Mouse (Mus musculus) forebrain, embryonic 16.5 days (tissue): ENCODE measurements around the gene Kcnip4. TPM values are rescaled to one million over a fixed set of nuclear protein-coding genes. Genes with fewer than 3 reads are reported as not detected.

ENCODE experiments used
- ATAC-seq: fragments of 200-750 bp; cut with Nextera tagmentation; 2 replicates; pipeline ENCODE4 v1.8.0; 2017; ENCODE audit warnings: mild to moderate bottlenecking, moderate library complexity
- H3K27ac ChIP-seq: fragments of 300-500 bp; sonication (generic); 2 replicates; pipeline ENCODE4 v1.5.1; 2014; ENCODE audit warnings: low read length, control low read depth
- H3K27me3 ChIP-seq: fragments of 300-500 bp; sonication (generic); replicated peaks from 2 replicates; pipeline ENCODE4 v1.6.1; 2014; ENCODE audit warnings: low read length; ENCODE audit not compliant: control insufficient read depth, insufficient read depth
- H3K36me3 ChIP-seq: fragments of 300-500 bp; sonication (generic); 2 replicates; pipeline ENCODE4 v1.6.1; 2014; ENCODE audit not compliant: control insufficient read depth, insufficient read depth
- H3K4me1 ChIP-seq: fragments of 300-500 bp; sonication (generic); replicated peaks from 2 replicates; pipeline ENCODE4 v1.6.1; 2014; ENCODE audit warnings: low read length; ENCODE audit not compliant: control insufficient read depth, insufficient read depth
- H3K4me2 ChIP-seq: fragments of 300-500 bp; sonication (generic); 2 replicates; pipeline ENCODE4 v1.6.1; 2014; ENCODE audit warnings: mild to moderate bottlenecking, low read length, control low read depth
- H3K4me3 ChIP-seq: fragments of 300-500 bp; sonication (generic); replicated peaks from 2 replicates; pipeline ENCODE4 v1.5.1; 2014; ENCODE audit warnings: mild to moderate bottlenecking, low read length, control low read depth
- H3K9ac ChIP-seq: fragments of 300-500 bp; sonication (generic); replicated peaks from 2 replicates; pipeline ENCODE4 v1.6.1; 2014; ENCODE audit warnings: low read depth, low read length, control low read depth
- H3K9me3 ChIP-seq: fragments of 300-500 bp; sonication (generic); 2 replicates; pipeline ENCODE4 v1.6.1; 2016; ENCODE audit warnings: low read length; ENCODE audit not compliant: control insufficient read depth
- WGBS: fragments of 180-500 bp; shearing (Covaris S2); extraction: QIAGEN DNeasy Blood & Tissue Kit; methylation state at CpG from one replicate; pipeline ENCODE4 v1.1.7; 2014; 5-methylcytosine and 5-hydroxymethylcytosine counted together
- polyA plus RNA-seq: library from polyadenylated mRNA; unstranded; fragments of >200 nt; fragmentation: Nextera tagmentation; extraction: Ambion mirVana; gene quantifications from 2 replicates; pipeline ENCODE4 v1.2.1, GENCODE M21; 2015

The Kcnip4 gene
- polyA plus RNA-seq, 1 experiment from 2014 or later, result 8.8 TPM

DNA sequence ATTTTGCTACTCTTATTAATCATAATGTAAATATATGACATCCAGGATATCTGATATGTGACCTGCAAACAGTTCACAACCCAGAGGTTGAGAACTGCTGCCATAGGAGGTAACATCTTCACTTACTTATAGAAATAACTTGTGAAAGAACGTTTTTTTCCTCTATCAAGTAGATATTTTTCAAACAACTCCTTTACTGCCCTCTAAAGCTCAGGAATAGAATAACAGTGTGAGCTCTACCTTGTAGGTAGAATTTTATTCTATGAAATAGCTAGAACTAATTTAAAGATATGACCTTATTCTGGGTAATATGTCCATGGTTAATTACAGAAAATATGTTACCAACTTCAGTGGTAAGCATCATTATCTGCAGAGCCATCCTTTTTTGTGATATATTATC lies 459.1 kb downstream of the Kcnip4 start:
- Histone ChIP-seq H3K4me1 (no peaks in the 10 kb centered on the region), H3K36me3 (no peaks in the 10 kb centered on the region), H3K4me2 (no peak overlapping the region), H3K27ac (no peak overlapping the region), H3K27me3 (no peaks in the 10 kb centered on the region), H3K9ac (no peak overlapping the region), H3K4me3 (no peak overlapping the region), H3K9me3 (no peaks in the 10 kb centered on the region)
- WGBS, result 23% methylated on average over 1 of the region's 1 CpGs
- ATAC-seq, result no peak

DNA sequence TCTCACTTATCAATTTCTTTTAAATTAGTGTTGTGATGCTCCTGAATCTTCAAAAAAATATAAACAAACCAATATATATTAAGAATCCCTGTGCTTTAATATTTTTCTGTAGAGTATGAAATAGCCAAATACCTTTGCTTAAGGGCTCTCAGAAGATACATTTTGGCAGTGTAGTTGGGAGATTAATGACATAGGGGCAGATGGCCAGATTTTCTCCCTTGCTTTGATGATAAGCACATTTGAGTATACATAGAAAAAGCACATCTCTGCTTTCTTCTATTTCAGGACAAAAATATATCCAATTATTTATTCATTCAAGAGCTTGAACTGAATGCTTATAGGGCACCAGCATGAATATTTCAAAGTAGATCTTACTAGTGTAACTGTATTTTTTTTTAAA lies 465.8 kb downstream of the Kcnip4 start:
- H3K4me2 ChIP-seq, result no peak overlapping the region
- no peak overlapping the region for H3K9ac ChIP-seq
- no peak for ATAC-seq
- no peak overlapping the region for H3K27ac ChIP-seq
- H3K36me3 ChIP-seq, result no peaks in the 10 kb centered on the region
- H3K9me3 ChIP-seq, result no peaks in the 10 kb centered on the region
- no peak overlapping the region for H3K4me3 ChIP-seq
- H3K27me3 ChIP-seq, result no peaks in the 10 kb centered on the region
- no peaks in the 10 kb centered on the region for H3K4me1 ChIP-seq

DNA sequence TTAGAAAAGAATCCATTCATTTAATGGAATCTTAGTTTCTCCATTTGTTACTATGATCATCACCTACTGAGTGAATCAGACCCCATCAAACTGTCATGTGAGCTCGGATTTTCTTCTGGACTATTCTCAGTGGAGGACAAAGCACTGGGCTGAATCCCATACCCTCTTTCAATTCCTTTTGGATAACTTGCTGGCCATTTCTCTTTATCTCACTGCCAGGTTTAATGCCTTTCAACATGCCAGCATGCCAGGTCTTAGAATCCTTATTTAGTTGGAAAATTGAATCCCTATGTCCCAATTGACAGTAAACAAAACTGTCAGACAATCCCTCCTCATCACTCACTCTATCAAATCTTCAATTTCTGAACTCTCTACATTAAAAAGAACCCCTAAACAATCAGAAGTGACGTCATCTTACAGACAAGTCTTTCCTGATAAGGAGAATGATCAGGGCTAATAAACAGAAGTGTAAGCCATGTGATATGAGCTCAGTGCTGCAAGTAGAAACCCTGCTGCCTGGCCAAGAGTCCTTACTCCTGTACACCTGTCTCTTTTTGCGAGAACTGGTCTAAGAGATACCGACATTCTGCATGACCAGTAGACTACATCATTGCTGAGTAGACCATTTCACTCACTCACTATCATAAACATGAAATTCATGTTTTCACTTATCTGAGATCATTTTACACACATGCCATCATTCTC lies 466.9 kb downstream of the Kcnip4 start:
- ATAC-seq, result no peak
- Histone ChIP-seq H3K4me1 (no peaks in the 10 kb centered on the region), H3K27ac (no peak overlapping the region), H3K9me3 (no peaks in the 10 kb centered on the region), H3K4me3 (no peak overlapping the region), H3K27me3 (no peaks in the 10 kb centered on the region), H3K36me3 (no peaks in the 10 kb centered on the region), H3K9ac (no peak overlapping the region), H3K4me2 (no peak overlapping the region)
- WGBS, result 79% methylated on average over 4 of the region's 4 CpGs

DNA sequence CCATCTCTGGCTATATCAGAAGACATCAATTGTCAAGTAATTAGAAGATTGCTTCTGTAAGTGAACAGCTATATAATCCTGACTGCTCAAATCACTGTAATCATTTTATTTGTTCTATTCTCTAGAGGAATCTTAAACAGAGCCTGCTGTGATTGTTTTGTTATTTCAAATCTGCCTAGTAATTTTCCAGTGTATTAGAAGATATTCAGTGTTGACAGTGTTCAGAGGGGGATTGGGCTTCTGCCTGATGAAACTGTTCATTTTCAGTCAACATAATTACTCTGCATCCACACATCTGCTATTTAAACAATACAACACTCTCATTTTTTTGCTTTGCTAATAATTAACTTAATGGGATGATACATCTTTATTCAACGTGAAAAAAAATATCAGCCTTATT lies 476.7 kb downstream of the Kcnip4 start:
- H3K4me1 ChIP-seq, result no peaks in the 10 kb centered on the region
- no peaks in the 10 kb centered on the region for H3K36me3 ChIP-seq
- no peaks in the 10 kb centered on the region for H3K9me3 ChIP-seq
- no peak overlapping the region for H3K27ac ChIP-seq
- no peak overlapping the region for H3K4me2 ChIP-seq
- peak; percentile 90 for ATAC-seq
- H3K9ac ChIP-seq, result no peak overlapping the region
- H3K27me3 ChIP-seq, result no peaks in the 10 kb centered on the region
- WGBS, result 65% methylated on average over 1 of the region's 1 CpGs
- H3K4me3 ChIP-seq, result no peak overlapping the region

DNA sequence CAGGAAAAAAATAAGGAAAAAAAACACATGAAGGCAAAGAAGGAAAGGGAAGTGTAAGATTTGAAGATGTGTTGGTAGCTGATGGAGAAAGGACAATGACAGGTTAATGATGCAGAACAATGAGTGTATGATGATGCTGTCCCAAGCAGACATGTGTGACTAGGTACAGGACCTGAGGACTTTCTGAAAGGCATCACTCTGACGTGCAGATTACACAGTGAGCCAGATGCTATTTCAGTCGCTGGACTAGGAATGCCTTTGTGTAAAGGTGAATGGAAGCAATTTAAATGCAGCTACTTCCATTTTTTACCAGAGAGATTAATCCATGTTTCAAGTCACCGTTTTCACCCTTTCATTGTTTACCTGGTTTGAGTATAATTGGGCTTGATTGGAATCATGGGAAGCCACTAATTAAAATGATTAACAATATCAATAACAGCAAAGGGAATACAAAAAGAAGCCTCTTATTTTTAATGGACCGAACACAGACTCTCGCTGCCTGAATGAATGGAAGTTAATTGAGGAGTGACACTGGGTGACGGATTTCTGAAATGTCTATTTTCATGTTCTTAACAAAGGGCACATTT lies 483.4 kb downstream of the Kcnip4 start:
- no peaks in the 10 kb centered on the region; the same call in 1 of the 2 replicates for H3K4me1 ChIP-seq
- WGBS, result 6% methylated on average over 6 of the region's 6 CpGs
- H3K4me3 ChIP-seq, result no peak overlapping the region
- no peaks in the 10 kb centered on the region for H3K27me3 ChIP-seq
- no peak overlapping the region for H3K27ac ChIP-seq
- H3K4me2 ChIP-seq, result no peak overlapping the region
- ATAC-seq, result 0 out of 2 replicates have a peak, but pooled peaks have one; percentile 33
- no peak overlapping the region for H3K9ac ChIP-seq
- H3K36me3 ChIP-seq, result no peaks in the 10 kb centered on the region
- no peaks in the 10 kb centered on the region for H3K9me3 ChIP-seq

DNA sequence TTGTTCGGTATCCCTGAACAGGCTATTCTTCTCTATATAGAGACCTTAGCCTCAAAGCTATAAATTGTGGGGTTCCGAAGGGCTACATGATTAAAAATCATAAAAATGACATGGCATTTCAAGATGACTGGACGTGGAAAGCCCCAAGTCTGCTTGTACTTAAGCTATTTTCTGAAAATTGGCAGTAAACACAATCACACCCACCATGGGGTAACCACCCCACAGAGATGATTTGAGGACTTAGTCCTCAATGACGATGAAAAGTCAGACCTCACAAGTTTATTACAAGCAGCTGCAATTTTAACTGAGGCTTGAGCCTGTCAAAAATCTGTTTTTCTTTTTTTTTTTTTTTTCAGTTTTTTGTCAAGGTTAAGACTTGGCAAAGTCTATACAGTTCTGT lies 527.3 kb downstream of the Kcnip4 start:
- no peak overlapping the region for H3K4me2 ChIP-seq
- 67% methylated on average over 4 of the region's 4 CpGs for WGBS
- H3K4me3 ChIP-seq, result no peak overlapping the region
- no peaks in the 10 kb centered on the region for H3K36me3 ChIP-seq
- no peaks in the 10 kb centered on the region for H3K27me3 ChIP-seq
- no peak overlapping the region for H3K27ac ChIP-seq
- no peaks in the 10 kb centered on the region for H3K4me1 ChIP-seq
- H3K9ac ChIP-seq, result no peak overlapping the region
- H3K9me3 ChIP-seq, result no peaks in the 10 kb centered on the region
- ATAC-seq, result no peak

DNA sequence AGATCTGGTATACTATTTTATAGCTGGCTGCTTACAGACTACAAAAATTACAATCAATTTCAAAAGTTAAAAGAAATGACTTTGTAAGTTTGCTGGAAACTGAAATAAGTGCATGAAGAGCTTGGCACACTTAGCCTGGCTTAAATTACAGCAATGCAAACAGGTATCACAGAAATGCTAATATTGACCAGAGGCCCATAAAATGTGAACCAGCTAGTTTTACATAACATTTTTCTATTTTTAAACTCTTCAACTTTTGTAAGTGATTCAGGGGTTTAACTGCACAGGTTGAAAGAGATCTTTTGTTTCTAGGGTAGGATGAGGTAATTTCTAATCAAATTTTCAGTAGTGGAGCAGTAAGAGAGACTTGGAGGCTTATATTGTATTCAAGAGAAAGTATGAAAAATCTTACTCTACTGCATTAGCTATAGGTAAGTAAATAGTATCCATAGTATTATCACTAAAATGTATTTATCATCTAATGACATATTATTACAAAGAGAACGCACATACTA lies 535.5 kb downstream of the Kcnip4 start:
- WGBS, result 91% methylated on average over 1 of the region's 1 CpGs
- H3K27me3 ChIP-seq, result no peaks in the 10 kb centered on the region
- no peaks in the 10 kb centered on the region for H3K4me1 ChIP-seq
- no peak overlapping the region for H3K4me2 ChIP-seq
- no peaks in the 10 kb centered on the region for H3K36me3 ChIP-seq
- no peak overlapping the region for H3K9ac ChIP-seq
- no peak overlapping the region for H3K4me3 ChIP-seq
- H3K9me3 ChIP-seq, result no peaks in the 10 kb centered on the region
- no peak for ATAC-seq
- no peak overlapping the region for H3K27ac ChIP-seq

DNA sequence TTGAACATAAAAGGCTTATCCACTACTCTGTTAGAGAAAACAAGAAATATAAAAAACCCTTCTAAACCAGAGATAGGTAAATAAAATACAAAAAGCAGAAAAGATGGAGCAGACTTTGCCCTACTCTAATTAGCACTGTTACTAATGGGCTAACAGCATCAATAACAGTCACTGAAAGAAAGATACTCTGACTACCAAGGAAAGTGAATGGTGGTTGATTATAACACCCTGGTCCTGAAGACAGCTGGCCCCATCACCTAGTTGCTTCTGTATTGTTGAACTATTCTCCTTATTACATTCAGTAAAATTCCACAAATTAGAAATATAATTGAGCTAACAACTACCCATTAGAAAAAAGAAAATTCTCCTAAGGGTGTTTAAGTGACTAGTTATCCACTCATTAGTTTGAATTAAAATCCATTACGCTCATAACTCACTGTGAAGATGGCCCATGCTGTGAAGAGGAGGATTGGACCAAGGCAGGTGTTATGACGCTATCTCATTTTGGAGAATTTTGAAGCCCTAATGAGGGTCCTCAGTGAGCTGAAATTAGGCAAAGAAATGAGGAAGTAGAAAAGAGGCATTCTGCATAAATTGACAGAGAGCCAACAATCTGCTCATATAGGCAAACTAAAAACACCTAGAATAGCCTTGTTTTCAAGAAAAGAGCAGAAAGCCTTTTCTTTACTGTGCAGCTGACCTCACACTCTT lies 582.2 kb downstream of the Kcnip4 start:
- H3K27me3 ChIP-seq, result no peaks in the 10 kb centered on the region
- peaks cover 2% of the 10 kb centered on the region; the same call in 1 of the 2 replicates for H3K4me1 ChIP-seq
- H3K27ac ChIP-seq, result no peak overlapping the region
- WGBS, result 46% methylated on average over 2 of the region's 2 CpGs
- no peak overlapping the region for H3K9ac ChIP-seq
- H3K4me3 ChIP-seq, result no peak overlapping the region
- H3K9me3 ChIP-seq, result no peaks in the 10 kb centered on the region
- H3K4me2 ChIP-seq, result no peak overlapping the region
- no peaks in the 10 kb centered on the region for H3K36me3 ChIP-seq
- peak; percentile 38; the same call in 1 of the 2 replicates for ATAC-seq

DNA sequence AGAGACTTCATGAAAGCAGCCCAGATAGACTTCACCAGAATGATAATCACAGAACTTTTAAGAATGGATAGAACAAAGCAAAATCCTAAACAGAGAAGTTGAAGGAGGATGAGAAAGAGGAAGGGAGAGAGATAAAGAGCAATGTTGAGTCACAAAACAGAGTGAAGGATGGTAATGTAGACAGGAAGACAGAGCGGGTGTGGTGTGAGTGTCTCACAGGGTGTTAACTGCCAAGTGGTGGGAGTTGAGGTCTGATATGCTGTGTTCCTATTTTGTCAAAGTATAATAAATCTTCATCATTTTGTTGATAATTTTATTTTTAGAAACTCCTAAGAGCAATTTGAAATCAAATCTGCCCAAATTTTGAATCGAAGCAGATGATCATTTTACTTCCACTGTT lies 592.8 kb downstream of the Kcnip4 start:
- no peak overlapping the region for H3K9ac ChIP-seq
- H3K9me3 ChIP-seq, result no peaks in the 10 kb centered on the region
- H3K4me1 ChIP-seq, result no peaks in the 10 kb centered on the region
- H3K27ac ChIP-seq, result no peak overlapping the region
- H3K4me2 ChIP-seq, result no peak overlapping the region
- H3K27me3 ChIP-seq, result no peaks in the 10 kb centered on the region
- no peak for ATAC-seq
- 92% methylated on average over 2 of the region's 2 CpGs for WGBS
- no peaks in the 10 kb centered on the region for H3K36me3 ChIP-seq
- H3K4me3 ChIP-seq, result no peak overlapping the region
